Mouse (Mus musculus): ENCODE data around the gene Polr2g. TPM values are rescaled to one million over a fixed set of nuclear protein-coding genes. Genes with fewer than 3 reads are reported as not detected.

Gene Polr2g
- polyA plus RNA-seq, 1 experiment from 2014 or later: 163 TPM

- H3K4me3 ChIP-seq: no peak overlapping the region
- peaks cover 43% of the 10 kb centered on the region for H3K36me3 ChIP-seq
- 92% methylated on average over 11 of the region's 11 CpGs for WGBS
- no peaks in the 10 kb centered on the region for H3K9me3 ChIP-seq
- H3K4me2 ChIP-seq: no peak overlapping the region
- no peaks in the 10 kb centered on the region for H3K27me3 ChIP-seq
- no peak overlapping the region for H3K9ac ChIP-seq
- ATAC-seq (ENCODE audit: low FRiP score): no peak
- peaks cover 27% of the 10 kb centered on the region for H3K4me1 ChIP-seq (replicated peaks)
- H3K27ac ChIP-seq: no peak overlapping the region
Observed at GRCm38 (mm10) chr19:8803879-8804660, 5.7 kb upstream of the Polr2g start.

GRCm38 (mm10) chr19:8803204-8803780 is 4.9 kb upstream of the Polr2g start:
- ATAC-seq (ENCODE audit: low FRiP score): no peak
- Histone ChIP-seq H3K9me3 (no peaks in the 10 kb centered on the region), H3K9ac (peak overlapping the region; percentile 46; the same call in 1 of the 2 replicates), H3K4me2 (peak overlapping the region; percentile 73), H3K27me3 (no peaks in the 10 kb centered on the region), H3K4me1 (replicated peaks) (peaks cover 30% of the 10 kb centered on the region), H3K27ac (peak overlapping the region; percentile 90), H3K36me3 (peaks cover 38% of the 10 kb centered on the region), H3K4me3 (peak overlapping the region; percentile 60)
- 91% methylated on average over 9 of the region's 9 CpGs for WGBS

GRCm38 (mm10) chr19:8802130-8802821 is 3.9 kb upstream of the Polr2g start, which contains the start of gene Zbtb3:
Zbtb3 (plus strand) TSS chr19:8802555.
- peak; percentile 98 for ATAC-seq (ENCODE audit: low FRiP score)
- peak within 1 kb of the TSS; percentile 90 for H3K27ac ChIP-seq
- peaks cover 37% of the 10 kb centered on the region for H3K4me1 ChIP-seq (replicated peaks)
- peak within 1 kb of the TSS; percentile 69 for H3K9ac ChIP-seq
- H3K9me3 ChIP-seq: no peaks in the 10 kb centered on the region
- no peaks in the 10 kb centered on the region for H3K27me3 ChIP-seq
- under 1% methylated on average over 30 of the region's 30 CpGs for WGBS
- H3K4me3 ChIP-seq: peak within 1 kb of the TSS; percentile 60
- peak within 1 kb of the TSS; percentile 73 for H3K4me2 ChIP-seq
- peaks cover 28% of the 10 kb centered on the region for H3K36me3 ChIP-seq

- H3K4me2 ChIP-seq: peak overlapping the region; percentile 97
- no peak overlapping the region for H3K4me3 ChIP-seq
- H3K27me3 ChIP-seq: no peaks in the 10 kb centered on the region
- H3K27ac ChIP-seq: no peak overlapping the region
- peaks cover 30% of the 10 kb centered on the region for H3K4me1 ChIP-seq (replicated peaks)
- peaks cover 22% of the 10 kb centered on the region for H3K36me3 ChIP-seq
- ATAC-seq (ENCODE audit: low FRiP score): no peak
- peak overlapping the region; percentile 16; the same call in 1 of the 2 replicates for H3K9ac ChIP-seq
- no peaks in the 10 kb centered on the region for H3K9me3 ChIP-seq
Observed at GRCm38 (mm10) chr19:8798947-8799315, 554 bp upstream of the Polr2g start.

GRCm38 (mm10) chr19:8790171-8790570 is 8.2 kb downstream of the Polr2g start:
- Histone ChIP-seq H3K4me2 (no peak overlapping the region), H3K27me3 (no peaks in the 10 kb centered on the region), H3K36me3 (peaks cover 37% of the 10 kb centered on the region), H3K4me1 (replicated peaks) (peaks cover 16% of the 10 kb centered on the region), H3K9ac (no peak overlapping the region), H3K4me3 (no peak overlapping the region), H3K9me3 (no peaks in the 10 kb centered on the region), H3K27ac (no peak overlapping the region)
- WGBS: 91% methylated on average over 7 of the region's 7 CpGs
- no peak for ATAC-seq (ENCODE audit: low FRiP score)

- 38% methylated on average over 1 of the region's 1 CpGs for WGBS
Observed at GRCm38 (mm10) chr19:8789171-8789570, 9.2 kb downstream of the Polr2g start.

GRCm38 (mm10) chr19:8788521-8788920 is 9.9 kb downstream of the Polr2g start:
- peaks cover 24% of the 10 kb centered on the region for H3K36me3 ChIP-seq
- no peak for ATAC-seq (ENCODE audit: low FRiP score)
- H3K4me3 ChIP-seq: no peak overlapping the region
- H3K4me1 ChIP-seq (replicated peaks): peaks cover 18% of the 10 kb centered on the region
- peak overlapping the region; percentile 58; the same call in 1 of the 2 replicates for H3K27ac ChIP-seq
- no peak overlapping the region for H3K4me2 ChIP-seq
- WGBS: 19% methylated on average over 3 of the region's 3 CpGs
- no peaks in the 10 kb centered on the region for H3K9me3 ChIP-seq
- H3K27me3 ChIP-seq: no peaks in the 10 kb centered on the region
- H3K9ac ChIP-seq: peak overlapping the region; percentile 53

More at GRCm38 (mm10) chr19:8789171-8789570, 9.2 kb downstream of the Polr2g start:
- Histone ChIP-seq H3K9ac (peak overlapping the region; percentile 53), H3K9me3 (no peaks in the 10 kb centered on the region), H3K4me3 (no peak overlapping the region), H3K4me2 (no peak overlapping the region), H3K27me3 (no peaks in the 10 kb centered on the region), H3K27ac (peak overlapping the region; percentile 58; the same call in 1 of the 2 replicates), H3K36me3 (peaks cover 27% of the 10 kb centered on the region), H3K4me1 (replicated peaks) (peaks cover 18% of the 10 kb centered on the region)
- no peak for ATAC-seq (ENCODE audit: low FRiP score)

- H3K36me3 ChIP-seq: peaks cover 32% of the 10 kb centered on the region
- no peaks in the 10 kb centered on the region for H3K9me3 ChIP-seq
- peak; percentile 99 for ATAC-seq (ENCODE audit: low FRiP score)
- H3K27ac ChIP-seq: peak within 1 kb of the TSS; percentile 82
- H3K9ac ChIP-seq: peak within 1 kb of the TSS; percentile 77
- under 1% methylated on average over 32 of the region's 32 CpGs for WGBS
- no peaks in the 10 kb centered on the region for H3K27me3 ChIP-seq
- H3K4me2 ChIP-seq: peak within 1 kb of the TSS; percentile 78
- H3K4me1 ChIP-seq (replicated peaks): peaks cover 18% of the 10 kb centered on the region
- H3K4me3 ChIP-seq: peak within 1 kb of the TSS; percentile 69
Observed at GRCm38 (mm10) chr19:8786008-8786781, 12.2 kb downstream of the Polr2g start, which contains the start of gene Taf6l. Taf6l (minus strand) TSS chr19:8786417.

- Histone ChIP-seq H3K4me3 (peak overlapping the region; percentile 69), H3K36me3 (peaks cover 30% of the 10 kb centered on the region), H3K9me3 (no peaks in the 10 kb centered on the region), H3K27me3 (no peaks in the 10 kb centered on the region), H3K9ac (peak overlapping the region; percentile 89), H3K4me1 (replicated peaks) (peaks cover 42% of the 10 kb centered on the region), H3K4me2 (peak overlapping the region; percentile 99), H3K27ac (peak overlapping the region; percentile 99)
- WGBS: 6% methylated on average over 20 of the region's 20 CpGs
- peak; percentile 58 for ATAC-seq (ENCODE audit: low FRiP score)
Observed at GRCm38 (mm10) chr19:8774951-8775421, 23.4 kb downstream of the Polr2g start.

GRCm38 (mm10) chr19:8774086-8774835 is 24.1 kb downstream of the Polr2g start, which contains the start of gene Tmem179b:
Tmem179b (minus strand) TSS chr19:8774467.
- no peaks in the 10 kb centered on the region for H3K9me3 ChIP-seq
- peak within 1 kb of the TSS; percentile 89 for H3K9ac ChIP-seq
- peak; percentile 95 for ATAC-seq (ENCODE audit: low FRiP score)
- peak within 1 kb of the TSS; percentile 99 for H3K4me2 ChIP-seq
- WGBS: under 1% methylated on average over 68 of the region's 68 CpGs
- H3K27me3 ChIP-seq: no peaks in the 10 kb centered on the region
- H3K27ac ChIP-seq: peak within 1 kb of the TSS; percentile 99
- peak within 1 kb of the TSS; percentile 69 for H3K4me3 ChIP-seq
- peaks cover 42% of the 10 kb centered on the region for H3K4me1 ChIP-seq (replicated peaks)
- peaks cover 34% of the 10 kb centered on the region for H3K36me3 ChIP-seq

GRCm38 (mm10) chr19:8773409-8773808 is 25.0 kb downstream of the Polr2g start:
- Histone ChIP-seq H3K9ac (peak overlapping the region; percentile 89), H3K4me2 (peak overlapping the region; percentile 99), H3K36me3 (peaks cover 37% of the 10 kb centered on the region), H3K27ac (peak overlapping the region; percentile 55; the same call in 1 of the 2 replicates), H3K27me3 (no peaks in the 10 kb centered on the region), H3K4me3 (peak overlapping the region; percentile 69), H3K9me3 (no peaks in the 10 kb centered on the region), H3K4me1 (replicated peaks) (peaks cover 42% of the 10 kb centered on the region)
- ATAC-seq (ENCODE audit: low FRiP score): no peak
- 59% methylated on average over 6 of the region's 6 CpGs for WGBS
